Mouse (Mus musculus) Muller cell, postnatal 12 days (primary cell): Measurements from ENCODE around the gene Isy1.

Source experiments
- DNase-seq: peaks from one replicate; pipeline ENCODE4 v3.0.0-alpha.2; 2015; ENCODE audit errors: inconsistent ontology term

Isy1 gene

DNA sequence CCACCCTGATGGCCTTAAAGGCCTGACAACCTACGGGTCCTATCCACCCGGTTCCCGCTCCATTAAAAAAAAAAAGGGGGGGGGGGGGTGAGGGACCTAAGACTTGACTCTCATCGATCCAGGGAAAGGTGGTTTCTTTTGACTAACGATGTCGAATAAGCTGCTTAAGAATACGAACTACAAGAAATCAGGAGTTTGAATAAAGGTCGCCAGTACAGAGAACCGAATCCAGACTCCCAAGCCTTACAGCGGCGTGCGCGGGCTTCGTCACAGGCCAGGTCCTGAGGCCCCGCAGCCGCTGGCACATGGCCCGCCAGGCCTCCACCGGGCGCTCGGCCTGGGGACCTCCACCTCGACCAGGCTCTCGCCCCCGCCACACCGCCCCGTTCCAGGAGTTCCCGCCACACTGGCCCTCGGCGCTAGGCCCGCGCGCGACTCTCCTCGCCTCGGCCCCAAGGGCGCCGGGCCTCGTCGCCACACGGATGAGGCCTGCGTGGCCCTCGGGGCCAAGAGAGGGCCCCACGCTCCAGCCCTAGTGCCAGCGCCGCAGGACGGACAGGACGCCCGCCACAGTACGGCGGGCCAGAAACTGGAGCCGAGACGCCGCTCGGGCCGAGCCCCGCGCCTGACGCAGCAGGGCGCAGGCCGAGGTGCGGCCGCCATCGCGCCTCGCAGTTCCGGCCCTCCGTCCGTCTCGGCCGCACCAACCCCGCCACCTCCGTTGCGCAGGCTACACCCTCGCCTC lies 11.7 kb upstream of the Isy1 start:
- DNase-seq: peak; percentile 72

GRCm38 (mm10) chr6:87849780-87850154 lies 11.2 kb upstream of the Isy1 start:
- peak; percentile 30 for DNase-seq

DNA sequence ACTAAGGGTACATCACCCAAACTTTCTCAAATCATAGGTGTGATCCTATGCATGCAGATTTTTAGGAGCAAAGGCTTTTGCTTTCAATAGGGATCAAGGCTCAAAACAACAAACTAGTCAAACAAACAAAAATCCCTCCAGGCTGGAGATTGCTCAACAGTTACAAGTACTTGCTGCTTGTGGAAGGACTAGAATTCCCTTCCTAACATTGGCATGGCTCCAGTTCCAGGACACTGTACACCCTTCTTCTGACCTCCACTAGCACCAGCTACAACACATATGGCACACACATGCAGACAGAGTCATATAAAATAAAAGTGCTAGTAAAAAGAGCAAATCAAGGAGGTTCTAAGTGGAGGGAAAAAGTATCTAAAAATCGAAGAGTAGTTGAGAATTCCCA lies 8.2 kb upstream of the Isy1 start:
- DNase-seq: no peak

- DNase-seq: no peak
These were observed 6.6 kb upstream of the Isy1 start for GRCm38 (mm10) chr6:87845031-87845695.

DNA sequence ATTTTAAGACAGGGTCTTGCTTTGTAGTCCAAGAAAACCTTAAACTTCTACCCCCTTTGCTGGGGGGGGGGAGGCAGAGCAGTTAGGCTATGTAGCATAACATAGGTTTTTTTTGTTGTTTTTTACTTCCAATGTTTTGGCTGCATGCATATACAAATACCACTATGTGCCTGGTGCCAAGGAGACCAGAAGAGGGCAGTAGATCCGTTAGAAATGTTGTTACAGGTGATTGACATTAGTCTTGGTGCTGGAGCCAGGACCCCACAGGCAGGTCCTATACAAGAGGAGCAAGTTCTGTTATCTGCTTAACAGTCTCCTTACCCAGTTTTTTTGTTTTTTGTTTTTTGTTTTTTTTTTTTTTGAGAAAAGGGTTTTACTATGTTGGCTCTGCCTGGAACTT lies 3.7 kb upstream of the Isy1 start:
- DNase-seq: no peak

GRCm38 (mm10) chr6:87841635-87842034 lies 3.0 kb upstream of the Isy1 start:
- no peak for DNase-seq

DNA sequence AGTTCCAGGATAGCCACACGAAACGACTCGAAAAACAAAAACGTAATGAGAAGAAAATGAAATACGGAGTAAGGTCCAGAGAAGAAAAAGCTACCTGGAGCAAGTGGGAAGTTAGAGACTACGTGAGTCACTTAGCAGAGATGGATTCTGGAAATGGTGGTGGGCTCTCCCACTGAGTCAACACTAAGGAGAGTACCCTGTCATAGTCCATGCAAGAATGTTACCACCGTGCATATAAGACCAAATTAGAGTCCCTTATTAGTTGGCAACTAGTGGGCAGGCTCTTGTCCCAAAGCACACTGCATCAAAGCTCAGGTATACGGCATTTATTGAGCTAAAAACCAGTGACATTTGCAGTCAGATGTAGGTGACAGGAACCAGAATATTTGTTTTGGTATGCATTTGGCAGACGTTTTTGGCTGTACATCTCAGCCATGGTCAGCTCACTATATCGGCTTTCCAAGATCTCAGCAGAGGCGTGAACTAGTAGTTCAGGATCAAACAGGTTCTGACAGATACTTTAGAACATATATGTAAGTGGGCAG lies 1.3 kb upstream of the Isy1 start:
- DNase-seq: no peak

- DNase-seq: no peak
These were observed 2.9 kb downstream of the Isy1 start, which contains the start of gene Gm45140 for GRCm38 (mm10) chr6:87835695-87836094. Gene Gm45140 (minus strand): TSS chr6:87835795.

- DNase-seq: no peak
These were observed 18.2 kb downstream of the Isy1 start for GRCm38 (mm10) chr6:87820366-87820765.

DNA sequence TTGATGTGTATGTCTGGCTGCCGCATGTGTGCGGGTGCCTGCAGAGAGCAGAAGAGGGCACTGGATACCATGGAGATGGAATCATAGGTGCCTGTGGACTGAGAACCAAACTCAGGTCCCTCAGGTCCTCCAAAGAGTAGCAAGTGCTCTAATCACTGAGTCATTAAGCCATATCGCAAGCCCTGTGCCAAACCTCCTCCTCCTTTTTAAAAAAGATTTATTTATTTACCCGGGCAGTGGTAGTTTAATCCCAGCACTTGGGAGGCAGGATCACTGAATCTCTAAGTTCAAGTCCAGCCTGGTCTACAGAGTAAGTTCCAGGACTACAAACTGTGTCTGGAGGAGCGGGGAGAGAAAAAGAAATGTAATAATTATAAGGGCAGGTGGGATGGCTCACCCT lies 24.1 kb downstream of the Isy1 start:
- DNase-seq: no peak

DNA sequence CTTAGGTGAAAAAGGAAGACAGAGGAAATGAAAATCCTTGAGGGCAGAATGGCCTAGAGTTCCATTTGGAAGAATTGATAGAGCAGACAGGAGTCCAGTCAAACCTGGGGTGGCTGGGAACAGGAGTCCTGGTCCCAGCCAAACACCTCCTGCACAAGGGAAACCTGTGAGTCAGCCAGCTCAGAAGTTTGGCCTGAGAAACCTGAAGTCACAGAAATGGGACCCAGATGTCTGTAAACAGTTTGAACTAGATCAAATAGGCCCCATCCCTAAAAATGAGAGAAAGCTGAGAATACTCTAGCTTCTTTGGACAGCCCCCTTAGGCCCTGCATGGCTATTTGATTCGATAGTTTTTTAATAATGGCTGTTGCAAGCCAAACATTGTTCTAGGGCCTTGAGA lies 25.9 kb downstream of the Isy1 start:
- DNase-seq: no peak

GRCm38 (mm10) chr6:87811675-87812338 lies 26.8 kb downstream of the Isy1 start, which contains the start of gene Rab43:
Gene Rab43 (minus strand): TSS chr6:87812164.
- peak; percentile 95 for DNase-seq

- DNase-seq: peak; percentile 86
These were observed 27.6 kb downstream of the Isy1 start for GRCm38 (mm10) chr6:87810713-87811669.

GRCm38 (mm10) chr6:87810311-87810710 lies 28.3 kb downstream of the Isy1 start:
- DNase-seq: peak; percentile 4

GRCm38 (mm10) chr6:87809651-87810161 lies 28.9 kb downstream of the Isy1 start:
- DNase-seq: no peak

DNA sequence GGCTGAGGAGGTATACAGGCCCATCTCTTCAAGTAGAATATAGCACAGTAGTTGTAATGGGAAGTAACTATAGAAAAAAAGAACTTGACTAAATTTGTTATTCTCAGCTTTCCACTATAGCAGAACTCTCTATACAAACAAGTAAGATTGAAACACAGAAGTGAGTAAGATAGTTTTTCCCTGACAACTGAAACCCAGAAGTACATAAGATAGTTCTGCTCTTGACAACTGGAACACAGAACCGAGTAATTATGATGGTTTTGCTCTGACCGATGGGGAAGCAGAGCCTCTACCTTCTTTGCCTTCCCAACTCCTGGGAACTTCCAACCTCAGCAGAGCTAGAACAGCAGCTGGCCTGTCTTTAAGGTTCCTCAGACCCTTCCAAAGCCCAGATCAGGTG lies 29.5 kb downstream of the Isy1 start:
- DNase-seq: no peak

DNA sequence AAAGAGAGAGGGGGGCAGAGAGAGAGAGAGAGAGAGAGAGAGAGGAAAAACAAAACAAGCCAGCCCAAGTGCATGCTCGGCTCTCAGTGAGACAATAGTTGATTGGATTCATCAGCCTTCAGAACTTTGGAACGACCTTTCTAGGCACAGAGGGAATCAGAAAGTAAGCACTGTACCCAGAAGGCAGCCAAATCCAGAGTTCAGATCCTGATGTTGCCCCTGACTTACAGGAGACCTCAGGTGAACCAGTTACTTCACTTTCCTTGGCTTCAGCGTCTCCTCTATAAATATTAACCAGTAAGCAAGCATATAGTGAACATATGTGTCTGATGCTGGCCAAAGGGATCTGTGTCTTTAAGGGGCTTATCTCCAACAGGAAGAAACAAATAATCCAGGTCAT lies 30.1 kb downstream of the Isy1 start:
- no peak for DNase-seq

DNA sequence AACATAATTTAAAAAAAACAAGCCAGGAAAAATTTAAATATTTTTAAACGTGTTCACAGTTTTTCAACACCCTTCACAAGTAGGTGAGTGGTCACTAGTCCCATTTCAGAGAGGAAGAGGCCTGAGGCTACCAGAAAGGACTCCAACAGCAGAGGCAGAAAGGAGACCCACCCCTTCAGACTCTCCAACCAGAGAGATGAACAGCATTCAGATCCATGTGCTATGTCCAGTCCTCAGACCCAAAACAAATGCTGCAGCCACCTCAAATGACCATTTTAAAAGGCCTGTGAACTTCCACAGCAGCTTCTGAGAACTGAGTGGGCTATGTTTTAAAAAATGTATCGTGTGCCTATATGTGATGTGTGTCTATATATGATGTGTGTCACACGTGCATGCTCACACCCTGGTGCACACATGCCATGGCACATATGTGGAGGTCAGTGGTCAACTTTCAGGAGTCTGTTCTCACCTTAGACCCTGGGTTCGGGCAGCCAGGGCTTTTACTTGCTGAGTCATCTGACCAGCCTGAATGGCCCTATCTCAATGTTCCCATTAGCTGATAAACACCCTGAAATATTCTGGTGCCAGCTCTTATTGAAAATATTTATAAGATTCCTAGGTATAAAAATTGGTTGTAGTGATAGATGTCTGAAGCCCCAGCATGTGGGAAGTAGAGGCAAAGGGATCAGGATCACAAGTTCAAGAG lies 30.7 kb downstream of the Isy1 start:
- DNase-seq: no peak

GRCm38 (mm10) chr6:87806857-87807256 lies 31.7 kb downstream of the Isy1 start:
- no peak for DNase-seq

- DNase-seq: no peak
These were observed 32.6 kb downstream of the Isy1 start for GRCm38 (mm10) chr6:87806028-87806427.
